Mouse (Mus musculus) frontal cortex, adult 2 months (tissue): ENCODE measurements at regions not wholly inside any gene's neighbourhood (a gene's known extent, or its start where the extent isn't known, plus 50 kb on each side); places are given as distances from the start of the nearest gene placed in this dataset.
A peak's percentile ranks its signal among the peaks of the same experiment; 100 is the strongest.

Source experiments
- DNase-seq, 2 experiments: peaks; one replicate each; pipeline ENCODE4 v3.0.0; 2022; ENCODE audit warnings: low spot score in 1 of 2; ENCODE audit errors: extremely low spot score in 1 of 2

- peak in 1 of 2 experiments; percentile 45 for DNase-seq
Observed at GRCm38 (mm10) chrX:90992008-90992407, 100.1 kb downstream of the Gm44 start.
